Mouse (Mus musculus) intestine, embryonic 16.5 days (tissue): ENCODE measurements at regions not wholly inside any gene's neighbourhood (a gene's known extent, or its start where the extent isn't known, plus 50 kb on each side); places are given as distances from the start of the nearest gene placed in this dataset.
"Not testable (repeated sequence)": the region's sequence is repeated elsewhere in the genome, so short reads cannot be mapped to it uniquely, and the experiment has no call there.

Experiments used
- ATAC-seq: fragments of 200-750 bp; cut with Nextera tagmentation; 2 replicates; pipeline ENCODE4 v1.8.0; 2017; ENCODE audit warnings: moderate TSS enrichment, moderate library complexity
- H3K27ac ChIP-seq: fragments of 300-500 bp; sonication (generic); 2 replicates; pipeline ENCODE4 v1.5.1; 2014; ENCODE audit warnings: mild to moderate bottlenecking, low read length
- H3K27me3 ChIP-seq: fragments of 300-500 bp; sonication (generic); replicated peaks from 2 replicates; pipeline ENCODE4 v1.6.1; 2014; ENCODE audit warnings: low read length, control low read depth, mixed read lengths; ENCODE audit not compliant: control insufficient read depth, insufficient read depth
- H3K36me3 ChIP-seq: fragments of 300-500 bp; sonication (generic); 2 replicates; pipeline ENCODE4 v1.6.1; 2014; ENCODE audit warnings: low read length, control low read depth; ENCODE audit not compliant: control insufficient read depth, insufficient read depth
- H3K4me1 ChIP-seq: fragments of 300-500 bp; sonication (generic); 2 replicates; pipeline ENCODE4 v1.6.1; 2014; ENCODE audit warnings: low read length, control low read depth, mixed read lengths; ENCODE audit not compliant: control insufficient read depth, insufficient read depth
- H3K4me2 ChIP-seq: fragments of 300-500 bp; sonication (generic); 2 replicates; pipeline ENCODE4 v1.6.1; 2014; ENCODE audit warnings: low read depth, low read length, control low read depth
- H3K4me3 ChIP-seq: fragments of 300-500 bp; sonication (generic); 2 replicates; pipeline ENCODE4 v1.5.1; 2014; ENCODE audit warnings: mild to moderate bottlenecking, low read length
- H3K9ac ChIP-seq: fragments of 300-500 bp; sonication (generic); 2 replicates; pipeline ENCODE4 v1.6.1; 2014; ENCODE audit warnings: low read depth, low read length
- H3K9me3 ChIP-seq: fragments of 300-500 bp; sonication (generic); 2 replicates; pipeline ENCODE4 v1.6.1; 2016; ENCODE audit warnings: low read length, control low read depth; ENCODE audit not compliant: control insufficient read depth
- WGBS: fragments of 180-500 bp; shearing (Covaris S2); extraction: QIAGEN DNeasy Blood & Tissue Kit; methylation state at CpG from one replicate; pipeline ENCODE4 v1.1.7; 2014; 5-methylcytosine and 5-hydroxymethylcytosine counted together

GRCm38 (mm10) chr3:50621176-50621575 is 177.8 kb upstream of the Slc7a11 start:
- not testable (repeated sequence) for H3K9me3 ChIP-seq, ATAC-seq
- 71% methylated on average over 3 of the region's 3 CpGs for WGBS

GRCm38 (mm10) chr3:50619061-50619460 is 175.6 kb upstream of the Slc7a11 start:
- no peak for ATAC-seq
- no peaks in the 10 kb centered on the region for H3K9me3 ChIP-seq
- no peaks in the 10 kb centered on the region for H3K27me3 ChIP-seq
- 77% methylated on average over 6 of the region's 6 CpGs for WGBS
- H3K4me3 ChIP-seq: no peak overlapping the region
- no peak overlapping the region for H3K4me2 ChIP-seq
- no peak overlapping the region for H3K9ac ChIP-seq
- H3K4me1 ChIP-seq: no peaks in the 10 kb centered on the region
- H3K36me3 ChIP-seq: no peaks in the 10 kb centered on the region
- H3K27ac ChIP-seq: no peak overlapping the region

More at GRCm38 (mm10) chr3:50621176-50621575, 177.8 kb upstream of the Slc7a11 start:
- not testable (repeated sequence) for H3K4me1 ChIP-seq, H3K27me3 ChIP-seq, H3K9ac ChIP-seq, H3K36me3 ChIP-seq, H3K27ac ChIP-seq, H3K4me3 ChIP-seq, H3K4me2 ChIP-seq

GRCm38 (mm10) chr3:50615384-50616285 is 172.2 kb upstream of the Slc7a11 start:
- H3K9ac ChIP-seq: no peak overlapping the region
- no peaks in the 10 kb centered on the region for H3K36me3 ChIP-seq
- no peak for ATAC-seq
- no peaks in the 10 kb centered on the region for H3K9me3 ChIP-seq
- 66% methylated on average over 8 of the region's 8 CpGs for WGBS
- H3K4me2 ChIP-seq: no peak overlapping the region
- no peaks in the 10 kb centered on the region for H3K27me3 ChIP-seq
- no peaks in the 10 kb centered on the region for H3K4me1 ChIP-seq
- no peak overlapping the region for H3K4me3 ChIP-seq
- no peak overlapping the region for H3K27ac ChIP-seq

- no peak overlapping the region for H3K4me3 ChIP-seq
- no peak overlapping the region for H3K27ac ChIP-seq
- no peaks in the 10 kb centered on the region for H3K27me3 ChIP-seq
- H3K4me2 ChIP-seq: no peak overlapping the region
- H3K9me3 ChIP-seq: no peaks in the 10 kb centered on the region
- WGBS: 85% methylated on average over 2 of the region's 2 CpGs
- H3K4me1 ChIP-seq: no peaks in the 10 kb centered on the region
- no peak overlapping the region for H3K9ac ChIP-seq
- no peaks in the 10 kb centered on the region for H3K36me3 ChIP-seq
- ATAC-seq: no peak
Measured at GRCm38 (mm10) chr3:50613011-50613410, 169.6 kb upstream of the Slc7a11 start.

- WGBS: 49% methylated on average over 11 of the region's 11 CpGs
- no peak overlapping the region for H3K4me2 ChIP-seq
- H3K4me3 ChIP-seq: no peak overlapping the region
- H3K27me3 ChIP-seq: no peaks in the 10 kb centered on the region
- H3K9me3 ChIP-seq: no peaks in the 10 kb centered on the region
- H3K27ac ChIP-seq: no peak overlapping the region
- no peaks in the 10 kb centered on the region for H3K36me3 ChIP-seq
- 0 out of 2 replicates have a peak, but pooled peaks have one; percentile 13 for ATAC-seq
- H3K9ac ChIP-seq: no peak overlapping the region
- H3K4me1 ChIP-seq: no peaks in the 10 kb centered on the region
Measured at GRCm38 (mm10) chr3:50609341-50610012, 166.1 kb upstream of the Slc7a11 start.

- Histone ChIP-seq H3K9me3 (no peaks in the 10 kb centered on the region), H3K4me2 (no peak overlapping the region), H3K9ac (no peak overlapping the region), H3K4me1 (no peaks in the 10 kb centered on the region), H3K4me3 (no peak overlapping the region), H3K27me3 (no peaks in the 10 kb centered on the region), H3K36me3 (no peaks in the 10 kb centered on the region), H3K27ac (no peak overlapping the region)
- 53% methylated on average over 7 of the region's 7 CpGs for WGBS
- ATAC-seq: no peak
Measured at GRCm38 (mm10) chr3:50607736-50608135, 164.3 kb upstream of the Slc7a11 start.

- no peak for ATAC-seq
- WGBS: 14% methylated on average over 1 of the region's 1 CpGs
- H3K4me2 ChIP-seq: no peak overlapping the region
- no peak overlapping the region for H3K4me3 ChIP-seq
- no peaks in the 10 kb centered on the region for H3K4me1 ChIP-seq
- H3K9me3 ChIP-seq: no peaks in the 10 kb centered on the region
- no peak overlapping the region for H3K9ac ChIP-seq
- H3K27ac ChIP-seq: no peak overlapping the region
- no peaks in the 10 kb centered on the region for H3K27me3 ChIP-seq
- H3K36me3 ChIP-seq: no peaks in the 10 kb centered on the region
Measured at GRCm38 (mm10) chr3:50606986-50607385, 163.6 kb upstream of the Slc7a11 start.

- H3K4me1 ChIP-seq: no peaks in the 10 kb centered on the region
- no peak overlapping the region for H3K4me3 ChIP-seq
- no peaks in the 10 kb centered on the region for H3K27me3 ChIP-seq
- no peak overlapping the region for H3K9ac ChIP-seq
- no peaks in the 10 kb centered on the region for H3K36me3 ChIP-seq
- no peaks in the 10 kb centered on the region for H3K9me3 ChIP-seq
- no peak for ATAC-seq
- no peak overlapping the region for H3K4me2 ChIP-seq
- WGBS: 88% methylated on average over 4 of the region's 4 CpGs
- H3K27ac ChIP-seq: no peak overlapping the region
Measured at GRCm38 (mm10) chr3:50605750-50606149, 162.3 kb upstream of the Slc7a11 start.

GRCm38 (mm10) chr3:50603182-50603581 is 159.8 kb upstream of the Slc7a11 start:
- no peaks in the 10 kb centered on the region for H3K9me3 ChIP-seq
- ATAC-seq: no peak
- H3K9ac ChIP-seq: no peak overlapping the region
- H3K4me3 ChIP-seq: no peak overlapping the region
- 58% methylated on average over 7 of the region's 7 CpGs for WGBS
- H3K4me2 ChIP-seq: no peak overlapping the region
- H3K36me3 ChIP-seq: no peaks in the 10 kb centered on the region
- H3K4me1 ChIP-seq: no peaks in the 10 kb centered on the region
- no peaks in the 10 kb centered on the region for H3K27me3 ChIP-seq
- H3K27ac ChIP-seq: no peak overlapping the region
